Mouse (Mus musculus): Measurements from ENCODE around the gene Gpr84. TPM values are rescaled to one million over a fixed set of nuclear protein-coding genes. Genes with fewer than 3 reads are reported as not detected.
A peak's percentile ranks its signal among the peaks of the same experiment; 100 is the strongest.

Gpr84 gene
- not detected for total RNA-seq (2022)

DNA sequence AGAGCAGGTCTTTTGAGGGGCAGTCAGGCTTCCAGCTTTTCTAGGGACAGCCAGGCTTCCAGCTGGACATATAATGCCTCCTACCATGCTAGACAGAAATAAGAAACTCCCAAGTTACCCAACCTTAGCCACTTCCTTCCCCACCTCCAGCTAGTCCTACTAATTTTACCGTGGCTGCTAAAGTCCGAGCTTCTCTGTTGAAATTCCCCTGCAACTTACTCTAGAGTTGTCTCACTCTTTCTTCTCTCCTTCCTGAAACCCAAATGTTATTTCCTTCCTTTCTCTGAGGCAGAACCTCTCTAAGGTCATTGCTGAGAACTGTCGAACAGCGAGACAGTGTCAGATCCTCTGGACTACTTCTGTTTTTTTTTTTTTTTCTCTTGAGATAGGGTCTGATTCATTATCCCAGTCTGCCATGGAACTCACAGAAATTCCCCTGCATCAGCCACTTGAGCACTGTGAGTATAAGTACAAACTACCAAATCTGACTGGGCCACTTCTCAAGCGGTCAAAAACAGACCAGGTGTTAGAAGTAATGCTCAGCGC, at the start of gene Gpr84:
Gpr84 (minus strand) TSS at position 248 of the 546 bp plus-strand sequence.
- no peak for DNase-seq (ENCODE audit: low spot score in 2 of 2)

DNA sequence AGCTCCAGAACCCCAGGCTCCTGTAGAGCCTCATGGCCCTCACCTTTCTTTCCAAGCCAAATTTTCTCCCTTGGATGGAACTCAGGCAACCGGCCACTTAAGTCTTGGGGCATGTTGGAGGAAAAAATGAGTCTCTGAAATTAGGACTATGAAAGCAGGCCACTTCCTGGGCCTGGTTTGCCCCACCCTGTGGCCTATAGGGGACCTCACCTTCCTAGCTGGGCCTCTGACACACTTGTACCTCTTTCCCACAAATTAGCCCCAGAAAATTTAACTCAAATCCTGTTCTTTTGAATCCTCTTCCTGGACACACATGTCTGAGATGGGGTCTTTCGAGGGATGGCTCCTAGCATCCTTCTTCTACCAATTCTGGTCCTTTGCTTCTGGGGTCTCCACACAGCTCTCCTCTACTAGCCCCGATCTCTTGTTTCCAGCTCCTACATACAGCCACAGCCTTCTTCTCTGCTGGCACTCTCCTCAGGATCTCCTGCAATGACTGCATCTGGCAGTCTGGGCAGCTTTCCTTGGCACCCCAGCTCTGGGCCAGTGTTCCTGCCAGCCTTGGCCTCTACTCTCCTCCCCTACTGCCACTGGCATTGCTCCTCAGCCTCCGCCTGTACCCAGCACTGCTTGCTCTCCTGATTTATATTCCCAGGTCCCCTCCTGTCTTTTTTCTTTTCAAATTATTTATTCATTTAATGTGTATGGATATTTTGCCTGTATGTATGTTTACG, 49.6 kb upstream of the Gpr84 start:
- DNase-seq (ENCODE audit: low spot score in 2 of 2), result peak; percentile 63 to 82

DNA sequence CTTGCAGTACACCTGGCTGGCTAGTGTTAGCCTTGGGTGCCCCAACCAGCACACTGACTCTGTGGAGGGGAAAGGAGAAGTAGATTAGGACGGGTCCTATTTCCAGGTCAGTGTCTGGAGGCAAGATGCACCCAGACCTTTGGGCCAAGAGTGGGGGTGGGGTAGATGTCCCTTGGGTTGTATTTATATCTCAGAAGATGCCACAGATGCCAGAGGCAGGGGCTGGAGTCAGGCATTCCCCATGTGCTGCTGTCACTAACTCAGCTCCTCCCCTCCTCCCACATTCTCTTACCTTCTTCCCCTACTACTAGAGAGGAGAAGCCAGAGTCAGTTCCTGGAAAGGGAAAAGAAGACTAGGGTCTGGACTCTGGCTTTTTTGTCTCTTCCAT, 48.7 kb upstream of the Gpr84 start:
- DNase-seq (ENCODE audit: low spot score in 2 of 2), result peak; percentile 50 to 74

DNA sequence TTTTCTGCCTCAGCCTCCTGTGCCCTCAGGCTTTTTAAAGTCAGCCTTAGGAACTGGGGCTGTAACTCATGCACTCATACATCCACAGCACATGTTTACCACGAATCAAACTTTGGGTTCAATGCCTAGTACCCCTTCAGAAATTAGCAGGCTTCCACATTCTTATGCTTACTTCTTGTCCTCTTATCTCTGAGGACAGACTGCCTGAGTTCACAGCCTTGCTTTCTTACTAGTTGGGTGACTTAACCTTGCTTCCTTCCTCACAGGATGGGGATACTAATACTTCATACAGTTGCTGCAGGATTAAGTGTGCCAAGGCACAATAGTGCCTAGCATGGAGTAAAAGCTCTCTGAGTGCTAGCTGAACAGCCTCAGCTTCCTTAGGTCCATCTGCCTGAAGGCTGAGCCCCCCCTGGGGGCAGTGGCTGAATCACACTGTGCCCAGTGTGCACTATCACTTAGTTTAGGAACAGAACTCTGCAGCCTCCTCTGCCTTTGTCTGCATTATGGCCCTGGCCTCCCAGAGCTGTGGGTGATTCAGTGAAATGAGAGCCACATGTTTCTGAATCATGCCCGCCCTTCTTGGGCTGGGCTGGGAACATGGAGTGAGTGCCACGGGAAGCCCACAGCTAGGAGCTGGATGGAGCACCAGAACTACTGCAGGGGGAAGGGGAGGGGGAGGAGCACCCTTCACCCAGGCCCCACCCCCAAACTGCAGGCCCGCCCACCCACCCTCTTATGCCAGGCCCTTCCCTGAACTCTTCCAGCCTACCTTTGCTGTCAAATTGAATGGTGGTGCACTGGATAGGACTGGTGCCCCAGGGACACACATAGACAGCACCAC, 48.1 kb upstream of the Gpr84 start:
- no peak for DNase-seq (ENCODE audit: low spot score in 2 of 2)

DNA sequence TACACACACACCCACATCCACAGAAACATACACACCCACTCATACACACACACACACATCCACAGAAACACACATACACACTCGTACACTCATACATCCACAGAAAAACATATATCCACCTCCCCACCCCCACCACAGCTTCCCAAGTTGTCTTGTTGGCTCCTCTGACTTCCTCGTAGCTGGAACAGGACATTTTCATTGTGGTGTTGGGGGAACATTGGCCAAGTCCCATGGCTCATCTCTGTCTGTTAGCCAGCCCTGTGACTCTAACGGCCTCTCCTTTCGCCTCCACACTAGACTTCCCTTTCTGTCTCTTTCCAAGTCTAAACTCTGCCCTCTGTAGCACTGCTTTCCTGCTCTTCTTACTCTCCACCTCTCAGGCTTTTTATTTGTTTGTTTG, 47.4 kb upstream of the Gpr84 start:
- no peak for DNase-seq (ENCODE audit: low spot score in 2 of 2)

DNA sequence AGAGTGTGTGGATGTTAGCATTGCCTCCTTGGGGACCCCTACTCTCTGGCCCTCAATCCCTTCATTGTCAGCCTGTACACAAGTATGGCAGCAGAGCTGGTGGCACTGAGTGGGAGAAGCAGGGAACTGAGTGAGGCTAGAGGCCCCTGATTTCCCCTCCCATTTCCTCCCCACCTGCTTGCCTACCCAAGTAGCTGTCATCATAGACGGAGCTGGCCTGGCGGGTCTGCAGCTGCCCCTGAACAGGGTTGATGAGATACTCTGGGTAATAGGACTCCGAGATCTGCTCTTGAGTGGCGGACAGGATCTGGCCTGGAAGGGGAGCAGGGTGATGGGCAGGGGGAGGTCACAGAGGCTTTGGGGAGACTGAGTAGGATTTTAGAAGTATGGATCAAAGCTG, 45.7 kb upstream of the Gpr84 start:
- DNase-seq (ENCODE audit: low spot score in 2 of 2), result no peak

DNA sequence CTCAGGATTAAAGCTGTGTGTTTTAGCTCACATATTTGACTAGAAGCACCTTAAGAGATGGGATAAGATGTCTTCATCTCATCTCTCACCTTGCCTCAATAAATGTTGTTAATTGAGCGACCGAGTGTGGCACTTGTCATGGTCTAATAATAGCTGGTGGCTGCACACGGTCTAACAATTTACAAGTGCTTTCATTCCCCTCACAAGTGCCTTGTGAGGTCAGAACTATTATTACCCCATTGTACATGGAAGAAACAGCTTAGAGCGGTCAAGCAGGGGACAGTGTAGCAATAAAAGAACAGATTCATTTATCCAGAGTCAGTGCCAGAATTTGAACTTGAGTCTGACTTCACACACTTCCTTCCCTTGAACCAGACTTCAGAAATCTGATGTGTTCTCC, 45.0 kb upstream of the Gpr84 start:
- DNase-seq (ENCODE audit: low spot score in 2 of 2), result no peak

DNA sequence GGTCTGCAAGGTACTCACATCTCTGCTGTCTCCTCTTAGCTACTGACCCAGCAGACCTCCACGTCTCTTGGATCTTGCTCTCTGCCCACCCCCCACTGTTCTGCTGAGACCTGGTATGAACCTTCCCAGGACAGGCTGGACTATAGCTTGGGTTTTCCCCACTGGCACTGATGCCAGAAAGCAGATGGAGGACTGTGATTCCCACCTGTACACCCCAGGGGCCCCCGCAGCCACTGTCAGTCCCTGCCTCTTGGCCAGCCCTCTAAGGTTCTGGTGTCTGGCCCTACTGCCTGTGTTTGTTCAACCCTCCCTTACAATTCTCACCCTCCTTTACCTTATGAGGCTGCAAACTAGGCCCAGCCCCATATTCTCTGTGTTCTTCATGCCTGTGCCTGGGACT, 44.3 kb upstream of the Gpr84 start:
- DNase-seq (ENCODE audit: low spot score in 2 of 2), result no peak

DNA sequence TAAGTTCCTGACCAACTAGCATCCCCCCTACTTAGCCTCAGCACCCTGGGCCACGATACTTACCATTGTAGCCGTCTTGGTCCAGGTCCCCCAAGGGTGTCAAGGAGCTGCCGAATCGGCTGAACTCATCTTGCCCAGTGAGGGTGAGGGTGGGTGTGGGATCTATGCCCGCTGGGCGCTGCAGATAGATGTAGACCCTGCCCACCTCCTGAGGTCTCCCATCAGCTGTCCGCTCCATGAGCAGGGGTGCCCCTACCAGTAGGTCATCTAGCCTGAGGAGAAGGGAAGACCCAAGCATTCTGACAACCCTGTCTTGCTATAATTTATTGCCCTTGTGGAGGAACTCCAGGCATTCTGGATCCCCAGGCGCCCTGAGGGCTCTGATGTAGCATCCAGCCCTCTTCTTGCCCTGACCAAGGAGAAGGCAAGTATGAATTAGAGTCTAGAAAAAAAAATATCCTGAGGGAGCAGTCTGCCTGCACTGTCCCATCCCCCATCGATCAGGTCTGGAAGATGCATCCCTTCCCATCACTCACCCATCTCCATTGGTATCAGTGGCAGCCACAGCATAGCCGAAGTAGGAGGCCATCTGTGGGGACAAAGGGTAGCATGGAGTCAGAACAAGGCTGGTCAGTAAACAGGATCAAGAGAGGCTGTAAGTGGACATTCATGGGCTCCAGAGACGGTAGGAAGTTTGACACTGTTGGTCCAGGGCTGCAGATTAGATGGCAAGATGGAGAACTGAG, 43.3 kb upstream of the Gpr84 start:
- no peak for DNase-seq (ENCODE audit: low spot score in 2 of 2)

DNA sequence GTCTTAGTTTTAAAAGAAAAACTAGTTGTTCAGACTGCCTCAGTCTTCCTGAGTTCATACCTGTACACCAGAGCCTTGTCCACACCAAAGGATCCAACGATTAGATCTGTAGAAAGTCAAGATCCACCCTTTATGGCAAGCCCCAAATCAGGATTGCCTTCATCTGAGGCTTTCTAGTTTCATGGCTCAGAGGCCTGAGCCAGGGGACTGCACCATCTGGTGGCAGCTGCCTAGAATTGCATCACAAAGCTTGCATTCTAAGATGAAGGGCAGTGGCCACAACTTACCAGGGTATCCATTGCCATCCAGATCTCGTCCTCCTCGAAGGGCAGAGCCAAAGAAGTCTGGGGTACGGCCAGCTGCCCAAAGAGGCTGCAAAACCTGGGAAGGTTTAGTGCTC, 42.4 kb upstream of the Gpr84 start:
- DNase-seq (ENCODE audit: low spot score in 2 of 2), result no peak

DNA sequence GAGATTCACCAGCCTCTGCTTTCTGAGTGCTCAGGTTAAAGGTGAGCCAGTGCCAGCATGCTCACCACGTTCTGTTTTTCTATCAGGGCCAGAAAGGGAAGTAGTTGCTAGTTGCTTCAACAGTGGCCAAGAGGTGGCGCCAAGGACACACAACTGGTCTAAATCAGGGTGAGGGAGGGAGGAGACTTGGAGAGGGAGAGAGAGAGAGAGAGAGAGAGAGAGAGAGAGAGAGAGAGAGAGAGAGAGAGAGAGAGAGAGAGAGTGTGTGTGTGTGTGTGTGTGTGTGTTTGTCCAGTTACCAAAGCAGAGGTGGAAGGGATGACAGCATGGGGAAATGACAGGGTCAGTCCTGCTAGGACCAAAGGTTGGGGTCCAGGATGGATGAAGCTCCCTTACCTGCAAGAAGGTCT, 36.9 kb upstream of the Gpr84 start:
- peak in 1 of 2 experiments; percentile 50 for DNase-seq (ENCODE audit: low spot score in 2 of 2)

DNA sequence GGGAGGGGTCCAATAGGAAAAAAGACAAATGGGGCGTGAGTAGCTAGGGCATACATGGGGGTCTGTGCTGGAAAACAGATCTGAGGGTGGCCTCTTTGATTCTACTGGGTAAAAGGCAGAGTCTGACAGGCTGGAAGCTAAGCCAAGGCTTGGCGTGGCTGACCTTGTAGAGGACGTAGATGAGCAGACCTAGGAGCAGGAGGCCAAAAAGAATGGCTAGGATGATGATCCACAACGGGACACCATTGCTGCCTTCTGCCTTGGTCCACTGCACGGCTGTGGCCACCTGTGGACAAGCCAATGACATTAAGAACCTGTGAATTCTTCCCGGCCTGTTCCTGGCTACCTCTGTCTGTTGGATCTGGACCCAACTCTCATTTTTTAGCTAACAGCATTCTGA, 35.4 kb upstream of the Gpr84 start:
- DNase-seq (ENCODE audit: low spot score in 2 of 2), result no peak

DNA sequence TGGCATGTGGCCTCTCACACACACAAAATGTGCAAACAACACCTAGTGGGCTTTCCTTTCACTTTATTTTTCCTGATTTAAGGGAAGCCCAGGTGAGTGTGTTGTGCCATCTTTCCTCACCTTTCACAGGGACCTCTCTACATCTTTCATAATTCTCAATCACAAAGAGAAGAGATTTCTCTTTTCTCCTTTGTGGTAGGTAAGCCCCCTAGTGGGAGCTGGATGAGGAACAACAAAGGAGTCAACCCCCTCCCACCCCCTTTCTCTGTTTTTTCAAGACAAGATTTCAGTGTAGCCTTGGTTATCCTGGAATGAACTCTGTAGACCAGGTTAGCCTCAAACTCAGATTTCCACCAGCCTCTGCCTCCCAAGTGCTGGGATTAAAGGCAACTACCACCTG, 33.1 kb upstream of the Gpr84 start:
- no peak for DNase-seq (ENCODE audit: low spot score in 2 of 2)

DNA sequence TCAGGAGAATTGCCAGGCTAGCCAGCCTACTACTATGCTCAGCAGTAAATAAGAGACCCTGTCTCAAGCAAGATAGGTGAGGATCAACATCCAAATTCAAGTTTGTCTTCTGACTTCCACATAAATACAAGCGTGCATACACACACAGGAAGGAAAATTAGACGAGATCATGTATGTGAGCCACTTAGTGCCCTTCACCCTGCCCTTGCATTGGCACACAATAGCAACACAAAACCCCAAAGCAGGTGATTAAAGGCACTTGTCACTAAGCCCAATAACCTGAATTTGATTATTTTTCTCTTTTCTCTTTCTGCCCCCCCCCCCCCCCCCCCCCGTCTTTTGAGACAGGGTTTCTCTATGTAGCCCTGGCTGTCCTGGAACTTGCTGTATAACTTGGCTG, 32.6 kb upstream of the Gpr84 start:
- DNase-seq (ENCODE audit: low spot score in 2 of 2), result no peak

DNA sequence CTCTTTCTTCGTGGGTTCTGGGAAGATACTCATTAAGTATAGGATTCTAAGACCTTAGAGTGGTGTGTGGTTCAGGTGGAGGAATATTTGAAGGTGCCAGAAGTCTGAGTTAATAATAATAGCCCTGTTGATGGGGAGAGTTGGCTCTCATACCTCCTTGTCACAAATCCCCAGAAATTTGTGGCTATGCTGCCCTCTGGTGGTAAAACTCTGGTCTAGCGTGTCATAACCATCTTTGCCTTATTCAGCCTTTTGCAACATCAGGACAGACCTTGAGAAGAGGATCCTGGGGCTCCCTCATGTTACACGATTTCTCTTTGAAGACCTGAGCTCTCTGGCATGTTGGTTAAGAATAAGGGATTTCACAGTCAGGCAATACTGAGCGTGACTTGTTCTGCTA, 32.0 kb upstream of the Gpr84 start:
- no peak for DNase-seq (ENCODE audit: low spot score in 2 of 2)

DNA sequence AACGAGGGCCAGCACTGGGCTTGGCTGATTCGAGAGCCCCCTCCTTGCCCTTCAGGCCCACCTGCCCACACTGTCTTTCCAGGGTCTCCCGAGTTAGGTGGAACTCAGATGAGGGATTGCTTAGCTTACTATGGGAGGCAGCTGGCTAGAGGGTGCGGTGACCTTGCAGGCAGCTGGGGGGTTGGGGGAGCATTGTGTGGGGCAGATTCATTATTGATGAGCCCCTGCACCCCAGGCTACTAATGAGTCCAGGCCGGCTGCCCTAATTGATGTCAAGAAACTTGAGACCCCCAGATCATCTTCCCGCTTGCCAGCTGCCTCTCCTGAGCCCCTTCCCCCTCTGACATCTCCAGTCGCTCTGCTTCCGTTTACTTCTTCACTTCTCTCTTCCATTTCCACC, 31.1 kb upstream of the Gpr84 start:
- DNase-seq (ENCODE audit: low spot score in 2 of 2), result no peak

DNA sequence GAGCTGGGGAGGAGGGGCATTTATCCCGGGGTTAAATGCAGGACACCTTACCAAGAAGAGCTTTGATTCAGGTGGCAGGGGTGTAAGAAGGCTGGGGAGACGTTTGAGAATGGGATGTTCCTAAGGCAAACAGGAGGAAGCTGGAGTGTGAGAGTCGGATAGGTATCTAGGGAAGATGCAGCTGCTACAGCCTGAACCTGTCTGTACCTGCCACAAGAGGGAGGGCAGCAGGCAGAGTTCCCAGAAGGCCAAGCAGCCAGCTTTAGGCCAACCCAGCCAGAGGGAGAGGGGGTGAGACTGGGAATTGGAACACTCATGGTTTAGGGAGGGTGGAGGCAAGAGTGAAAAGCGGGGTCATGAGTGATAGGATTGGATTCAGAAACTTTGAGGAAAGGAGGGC, 30.4 kb upstream of the Gpr84 start:
- no peak for DNase-seq (ENCODE audit: low spot score in 2 of 2)

DNA sequence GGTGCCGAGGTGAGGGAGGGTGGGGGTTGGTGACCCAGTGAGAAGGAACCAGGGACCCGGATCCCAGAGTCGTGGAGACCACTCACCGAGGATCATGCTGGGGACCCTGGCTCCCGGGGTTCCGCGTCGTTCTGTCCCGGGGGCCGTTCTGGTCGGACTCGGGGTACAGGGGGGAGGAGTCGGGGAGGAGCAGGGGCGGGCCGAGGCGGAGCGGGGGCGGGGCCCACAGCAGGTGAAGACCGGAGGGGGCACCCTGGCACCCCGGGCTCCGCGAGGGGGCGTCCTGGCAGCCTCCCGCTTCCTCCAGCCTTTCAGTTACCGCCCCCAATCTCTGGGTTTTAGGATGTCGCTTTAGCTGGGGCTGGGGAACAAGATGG, 29.5 kb upstream of the Gpr84 start, which contains the start of gene Zfp385a:
Zfp385a (minus strand) TSS at position 133 of the 377 bp plus-strand sequence.
- no peak for DNase-seq (ENCODE audit: low spot score in 2 of 2)

DNA sequence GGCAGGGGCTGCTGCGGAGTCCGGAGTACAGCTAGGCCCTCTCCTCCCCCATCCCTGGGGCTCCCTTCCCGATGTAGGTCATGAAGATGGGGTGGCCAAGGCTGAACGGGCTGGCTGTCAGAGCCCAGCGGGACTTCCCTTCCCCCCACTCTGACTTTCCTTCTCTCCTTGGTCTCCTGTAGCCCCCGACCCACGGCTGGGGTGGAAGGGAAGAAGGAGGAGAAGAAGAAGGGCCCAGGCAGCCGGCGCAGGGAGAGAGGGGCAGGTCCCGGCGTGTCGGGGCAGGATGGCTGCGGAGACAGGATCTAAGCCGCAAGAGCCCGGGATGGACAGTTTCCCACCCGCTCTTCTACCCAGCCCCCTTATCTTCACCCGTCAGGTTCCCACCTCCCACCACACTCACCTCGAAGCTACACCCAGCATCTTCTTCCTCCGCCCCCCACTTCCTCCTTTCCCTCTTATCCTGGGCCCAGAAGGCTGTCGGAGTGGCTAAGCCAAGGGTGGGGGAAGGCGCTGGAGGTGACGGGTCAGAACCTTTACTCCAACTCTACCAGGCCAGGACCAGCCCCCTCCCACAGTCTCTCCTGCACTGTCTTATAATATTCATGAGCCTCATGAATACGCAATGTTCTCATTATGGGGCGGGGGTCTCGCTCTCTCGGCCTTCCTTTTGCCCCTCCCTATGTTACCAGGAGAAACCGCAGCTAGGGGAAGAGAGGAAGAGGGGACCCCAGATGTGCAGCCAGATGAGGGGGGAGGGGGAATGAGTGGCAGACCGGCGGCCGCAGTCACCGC, 29.0 kb upstream of the Gpr84 start:
- DNase-seq (ENCODE audit: low spot score in 2 of 2), result no peak

DNA sequence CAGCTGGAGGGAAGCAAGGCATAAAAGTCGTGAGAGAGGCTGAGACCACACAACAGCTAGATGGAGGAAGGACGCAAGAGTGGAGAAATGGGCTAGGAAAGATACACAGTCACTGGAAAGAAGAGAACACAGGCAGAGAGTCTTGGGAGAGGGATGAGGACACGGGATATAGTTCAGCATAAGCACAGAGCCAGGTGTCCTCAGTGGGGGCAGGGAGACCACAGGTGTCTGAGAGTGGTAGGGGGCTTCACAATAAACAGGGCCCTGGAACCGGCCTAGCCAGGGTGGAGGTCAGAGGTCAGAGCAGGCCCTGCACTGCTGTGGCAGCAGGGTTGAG, 28.4 kb upstream of the Gpr84 start:
- DNase-seq (ENCODE audit: low spot score in 2 of 2), result no peak

DNA sequence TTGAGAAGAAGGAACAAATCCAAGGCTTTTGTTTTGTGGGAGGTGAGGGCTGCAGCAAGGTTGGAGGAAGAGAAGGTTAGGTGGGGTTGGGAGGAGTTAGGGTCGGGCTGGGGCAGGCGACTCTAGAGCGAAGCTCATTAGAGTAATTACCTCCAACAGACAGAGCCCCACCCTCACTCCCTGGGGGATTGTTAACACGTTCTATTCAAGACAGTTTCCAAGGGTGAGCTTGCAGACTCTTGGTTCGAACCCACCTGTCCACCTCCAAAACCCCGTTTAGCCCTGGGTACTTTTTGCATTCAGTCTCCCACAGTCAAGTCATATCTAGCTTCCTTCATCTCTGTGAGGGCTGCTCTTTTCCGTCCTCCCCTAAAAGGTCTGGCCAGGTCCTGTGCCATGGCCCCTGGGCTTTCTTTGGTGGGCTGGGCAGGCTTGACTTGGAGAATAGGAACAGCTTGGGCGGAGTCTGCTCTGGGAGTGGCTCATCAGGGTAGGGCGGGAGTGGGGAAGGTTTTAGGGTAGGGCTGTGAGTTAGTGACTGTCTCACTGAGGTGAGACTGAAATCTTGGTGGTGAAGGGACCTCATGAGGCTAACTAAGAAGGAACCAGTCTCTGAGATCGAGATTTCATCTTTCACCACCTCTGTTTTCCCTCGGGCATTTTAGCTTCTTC, 26.7 kb upstream of the Gpr84 start:
- DNase-seq (ENCODE audit: low spot score in 2 of 2), result no peak

All from gastrocnemius, adult 8-10 months (tissue).